Mouse (Mus musculus) heart, postnatal 0 days (tissue): Measurements from ENCODE around the gene Pigg.

Source experiments
- CTCF ChIP-seq: IDR thresholded peaks from 2 replicates; pipeline ENCODE4 v1.5.1; 2016; ENCODE audit warnings: antibody characterized with exemption, control low read depth, low read depth
- EP300 ChIP-seq: IDR thresholded peaks from 2 replicates; pipeline ENCODE4 v1.6.1; 2016; ENCODE audit warnings: antibody characterized with exemption, low read depth

GRCm38 (mm10) chr5:108385632-108386031 lies 73.2 kb downstream of the Pigg start:
- TF ChIP-seq CTCF (no peak), EP300 (no peak)
